In genomic region chr2:29194547-29195463, GRCm38 (mm10) we compare ENCODE assay signal across 8 mouse cellular contexts. TPM values are rescaled to one million over a fixed set of nuclear protein-coding genes. Genes with fewer than 3 reads are reported as not detected.
DNase-seq lines count a peak whose midpoint lies in the region; ATAC-seq and TF ChIP-seq lines count a peak whose summit lies in the region.

No protein-coding gene starts in this region.

- peak overlapping the region; percentile 98 for H3K4me2 ChIP-seq in limb, embryonic 14.5 days (replicated peaks; ENCODE audit: low read depth, low read length, severe bottlenecking)
- H3K4me2 ChIP-seq in midbrain, embryonic 16.5 days (ENCODE audit: low read length) = peak overlapping the region; percentile 86

- H3K36me3 ChIP-seq in limb, embryonic 14.5 days (ENCODE audit: control insufficient read depth, insufficient read depth, low read length) = no peaks in the 10 kb centered on the region
- no peaks in the 10 kb centered on the region for H3K36me3 ChIP-seq in midbrain, embryonic 16.5 days (ENCODE audit: control insufficient read depth, insufficient read depth, low read length)

- peaks cover 6% of the 10 kb centered on the region; the same call in 1 of the 2 replicates for H3K4me1 ChIP-seq in limb, embryonic 14.5 days (ENCODE audit: control insufficient read depth, insufficient read depth, low read length)
- H3K4me1 ChIP-seq in midbrain, embryonic 16.5 days (ENCODE audit: control insufficient read depth, insufficient read depth, low read length) = peaks cover 7% of the 10 kb centered on the region; the same call in 1 of the 2 replicates

- peaks cover 18% of the 10 kb centered on the region; the same call in 1 of the 2 replicates for H3K27me3 ChIP-seq in limb, embryonic 14.5 days (ENCODE audit: control insufficient read depth, insufficient read depth, low read length)
- peaks cover 4% of the 10 kb centered on the region; the same call in 1 of the 2 replicates for H3K27me3 ChIP-seq in midbrain, embryonic 16.5 days (ENCODE audit: control insufficient read depth, insufficient read depth, low read depth, low read length)

- H3K9ac ChIP-seq in limb, embryonic 14.5 days (ENCODE audit: low read depth, low read length, severe bottlenecking) = peak overlapping the region; percentile 47
- H3K9ac ChIP-seq in midbrain, embryonic 16.5 days (ENCODE audit: low read depth, low read length) = peak overlapping the region; percentile 65

- 2% methylated on average over 39 of the region's 61 CpGs for WGBS in limb, embryonic 14.5 days
- 1% methylated on average over 54 of the region's 61 CpGs for WGBS in midbrain, embryonic 16.5 days

- H3K9me3 ChIP-seq in limb, embryonic 14.5 days (ENCODE audit: control insufficient read depth, low read length) = no peaks in the 10 kb centered on the region
- H3K9me3 ChIP-seq in midbrain, embryonic 16.5 days (replicated peaks; ENCODE audit: control insufficient read depth, low read length, poor library complexity, severe bottlenecking) = no peaks in the 10 kb centered on the region

- H3K27ac ChIP-seq in limb, embryonic 14.5 days (replicated peaks; ENCODE audit: low read depth, low read length) = no peak overlapping the region
- H3K27ac ChIP-seq in midbrain, embryonic 16.5 days (ENCODE audit: low read length) = no peak overlapping the region

- peak; percentile 74 for DNase-seq in layer of hippocampus, adult 11-12 months (ENCODE audit: low spot score)
- no peak for DNase-seq in layer of hippocampus, adult 9-10 months (ENCODE audit: low spot score)
- peak; percentile 76 for DNase-seq in embryo, embryonic 11 days
- peak; percentile 72 to 89 for DNase-seq in heart, adult 18-20 months
- peak; percentile 81 for DNase-seq in kidney, adult 18-20 months
- DNase-seq in limb, embryonic 14.5 days (ENCODE audit: low spot score) = no peak
- peak; percentile 54 to 56 for DNase-seq in spleen, postnatal 36 days (ENCODE audit: low spot score in 2 of 2)

- ATAC-seq in limb, embryonic 14.5 days (ENCODE audit: low FRiP score, low read depth) = peak; percentile 77; the same call in 1 of the 2 replicates
- peak; percentile 71 for ATAC-seq in midbrain, embryonic 16.5 days

- peak overlapping the region; percentile 46 for H3K4me3 ChIP-seq in limb, embryonic 14.5 days (replicated peaks; ENCODE audit: low read length)
- peak overlapping the region; percentile 52 for H3K4me3 ChIP-seq in midbrain, embryonic 16.5 days (ENCODE audit: low read depth, low read length)

- TF ChIP-seq POLR2A in limb, embryonic 14.5 days (IDR thresholded peaks at IDR 0.05; ENCODE audit: borderline replicate concordance, extremely low read depth, insufficient read depth, insufficient read length) = no peak

RNA-seq across cellular contexts. Expression of gene Ntng2, which starts 58.0 kb away (rescaled TPM):
- total RNA-seq in heart, adult 18-20 months (2021) = 10 to 100 TPM; 10.5 to 14.7 TPM
- 3.3 and 3.8 TPM in 2 replicates for polyA plus RNA-seq in limb, embryonic 14.5 days (2012; rRNA removed)
- 0.26 and 1.00 TPM in 2 replicates for polyA plus RNA-seq in limb, embryonic 14.5 days (2014; fragmentation: Nextera tagmentation; extraction: Ambion mirVana)
- 10.6 and 11.0 TPM in 2 replicates for polyA plus RNA-seq in midbrain, embryonic 16.5 days (2015; fragmentation: Nextera tagmentation; extraction: Ambion mirVana)

Comparison
In these comparisons a context has a peak if more than half of its experiments do, and no peak if none do; other contexts are left out.
1. DNase-seq: peak in layer of hippocampus, adult 11-12 months (single experiment), embryo, embryonic 11 days (single experiment), heart, adult 18-20 months (2 of 2), kidney, adult 18-20 months (single experiment) and spleen, postnatal 36 days (2 of 2); none in layer of hippocampus, adult 9-10 months (single experiment) and limb, embryonic 14.5 days (single experiment).